Mouse (Mus musculus): ENCODE measurements around the gene Myl3. TPM values are rescaled to one million over a fixed set of nuclear protein-coding genes. Genes with fewer than 3 reads are reported as not detected.
A peak's percentile ranks its signal among the peaks of the same experiment; 100 is the strongest.

The Myl3 gene
- polyA plus RNA-seq, 1 experiment from 2014 or later = 6.8 TPM

DNA sequence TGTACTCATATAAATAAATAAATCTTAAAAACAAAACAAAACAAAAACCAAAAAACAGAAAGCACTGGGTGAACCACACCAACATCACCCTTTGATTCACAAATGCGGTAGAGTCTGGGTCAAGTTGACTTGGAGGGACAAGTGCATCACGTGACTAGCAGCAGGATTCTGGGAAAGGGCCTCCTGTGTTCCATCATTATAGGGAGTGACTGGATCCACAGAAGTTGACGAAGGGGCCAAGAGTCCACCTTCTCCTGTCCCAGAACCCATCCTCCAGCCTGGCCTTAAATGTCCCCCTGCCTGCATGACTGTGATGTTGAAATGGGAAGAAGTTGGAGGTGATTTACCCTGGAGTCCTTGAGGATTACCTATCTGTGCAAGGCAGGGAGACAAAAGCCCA is 22.9 kb upstream of the Myl3 start:
- Histone ChIP-seq H3K4me2 (no peak overlapping the region), H3K36me3 (ENCODE audit: control insufficient read depth, insufficient read depth, low read length) (no peaks in the 10 kb centered on the region), H3K4me1 (replicated peaks; ENCODE audit: control insufficient read depth, insufficient read depth, low read length) (no peaks in the 10 kb centered on the region), H3K27me3 (replicated peaks; ENCODE audit: control insufficient read depth, insufficient read depth, low read length) (no peaks in the 10 kb centered on the region), H3K27ac (ENCODE audit: low read depth, low read length) (no peak overlapping the region), H3K9ac (ENCODE audit: low read depth, low read length) (no peak overlapping the region), H3K9me3 (ENCODE audit: control insufficient read depth, low read length) (no peaks in the 10 kb centered on the region), H3K4me3 (ENCODE audit: low read depth, low read length) (no peak overlapping the region)
- 86% methylated on average over 3 of the region's 3 CpGs for WGBS
- DNase-seq (ENCODE audit: low spot score) (no peak), ATAC-seq (replicated peaks; ENCODE audit: low FRiP score) (no peak)

- no peak for ATAC-seq (replicated peaks; ENCODE audit: low FRiP score)
- 72% methylated on average over 5 of the region's 5 CpGs for WGBS
- Histone ChIP-seq H3K4me3 (ENCODE audit: low read depth, low read length) (no peak overlapping the region), H3K36me3 (ENCODE audit: control insufficient read depth, insufficient read depth, low read length) (no peaks in the 10 kb centered on the region), H3K4me2 (no peak overlapping the region), H3K9me3 (ENCODE audit: control insufficient read depth, low read length) (no peaks in the 10 kb centered on the region), H3K4me1 (replicated peaks; ENCODE audit: control insufficient read depth, insufficient read depth, low read length) (no peaks in the 10 kb centered on the region), H3K27ac (ENCODE audit: low read depth, low read length) (no peak overlapping the region), H3K9ac (ENCODE audit: low read depth, low read length) (no peak overlapping the region), H3K27me3 (replicated peaks; ENCODE audit: control insufficient read depth, insufficient read depth, low read length) (no peaks in the 10 kb centered on the region)
- no peak for DNase-seq (ENCODE audit: low spot score)
These were observed 21.7 kb upstream of the Myl3 start for GRCm38 (mm10) chr9:110719977-110720376.

DNA sequence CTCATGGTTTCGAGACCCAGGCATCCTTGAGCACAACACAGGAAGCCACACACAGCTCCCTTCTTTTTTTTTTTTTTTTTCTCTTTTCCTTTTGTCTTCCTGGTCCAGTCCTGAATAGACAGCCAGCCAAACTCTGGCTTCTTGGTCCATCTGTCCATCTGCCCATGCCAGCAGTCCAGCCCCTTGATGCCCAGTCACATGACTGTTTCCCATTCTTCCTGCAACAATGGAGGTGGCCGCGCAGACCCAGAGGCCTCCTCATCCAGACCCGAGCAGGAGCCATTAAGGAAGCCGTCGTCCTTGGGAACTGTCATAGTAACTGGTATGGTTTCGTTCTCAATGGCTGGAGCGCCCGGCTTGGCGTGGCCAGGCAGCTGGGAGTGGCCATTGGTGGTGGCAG is 19.6 kb upstream of the Myl3 start:
- Histone ChIP-seq H3K9me3 (ENCODE audit: control insufficient read depth, low read length) (no peaks in the 10 kb centered on the region), H3K36me3 (ENCODE audit: control insufficient read depth, insufficient read depth, low read length) (no peaks in the 10 kb centered on the region), H3K9ac (ENCODE audit: low read depth, low read length) (no peak overlapping the region), H3K27me3 (replicated peaks; ENCODE audit: control insufficient read depth, insufficient read depth, low read length) (peaks cover 17% of the 10 kb centered on the region), H3K27ac (ENCODE audit: low read depth, low read length) (no peak overlapping the region), H3K4me2 (no peak overlapping the region), H3K4me1 (replicated peaks; ENCODE audit: control insufficient read depth, insufficient read depth, low read length) (0 out of 2 replicates have a peak, but pooled peaks cover 3% of the 10 kb centered on the region), H3K4me3 (ENCODE audit: low read depth, low read length) (no peak overlapping the region)
- ATAC-seq (replicated peaks; ENCODE audit: low FRiP score) (no peak), DNase-seq (ENCODE audit: low spot score) (no peak)
- WGBS = 84% methylated on average over 10 of the region's 10 CpGs

DNA sequence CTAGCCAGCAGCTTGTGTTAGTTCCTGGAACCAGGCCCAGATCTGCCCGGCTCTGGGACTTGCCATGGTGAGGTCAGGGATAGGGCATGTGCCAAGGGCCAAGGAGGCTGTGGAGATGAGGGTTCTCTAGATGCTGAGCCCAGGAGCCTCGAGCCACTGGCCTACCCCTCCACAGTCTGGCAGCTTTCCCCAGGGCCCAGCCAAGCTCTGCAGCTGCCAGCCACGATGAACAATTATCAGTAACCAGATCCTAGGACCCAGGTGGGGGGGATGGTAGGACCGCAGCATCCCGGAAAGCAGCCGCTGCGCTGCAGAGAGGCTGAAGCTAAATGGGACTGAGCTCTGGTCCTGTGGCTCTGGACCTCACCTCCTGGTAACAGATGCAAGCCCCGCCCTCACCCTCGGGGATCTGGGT is 15.9 kb upstream of the Myl3 start:
- H3K4me3 ChIP-seq (ENCODE audit: low read depth, low read length) = no peak overlapping the region
- H3K9ac ChIP-seq (ENCODE audit: low read depth, low read length) = no peak overlapping the region
- WGBS = 31% methylated on average over 9 of the region's 9 CpGs
- H3K4me2 ChIP-seq = no peak overlapping the region
- H3K27ac ChIP-seq (ENCODE audit: low read depth, low read length) = no peak overlapping the region
- DNase-seq (ENCODE audit: low spot score) (no peak), ATAC-seq (replicated peaks; ENCODE audit: low FRiP score) (no peak)
- 0 out of 2 replicates have a peak, but pooled peaks cover 3% of the 10 kb centered on the region for H3K4me1 ChIP-seq (replicated peaks; ENCODE audit: control insufficient read depth, insufficient read depth, low read length)
- H3K9me3 ChIP-seq (ENCODE audit: control insufficient read depth, low read length) = no peaks in the 10 kb centered on the region
- peaks cover 34% of the 10 kb centered on the region for H3K27me3 ChIP-seq (replicated peaks; ENCODE audit: control insufficient read depth, insufficient read depth, low read length)
- H3K36me3 ChIP-seq (ENCODE audit: control insufficient read depth, insufficient read depth, low read length) = no peaks in the 10 kb centered on the region

GRCm38 (mm10) chr9:110726867-110727266 is 14.8 kb upstream of the Myl3 start:
- DNase-seq (ENCODE audit: low spot score) (no peak), ATAC-seq (replicated peaks; ENCODE audit: low FRiP score) (no peak)
- Histone ChIP-seq H3K27me3 (replicated peaks; ENCODE audit: control insufficient read depth, insufficient read depth, low read length) (peaks cover 34% of the 10 kb centered on the region), H3K9me3 (ENCODE audit: control insufficient read depth, low read length) (no peaks in the 10 kb centered on the region), H3K36me3 (ENCODE audit: control insufficient read depth, insufficient read depth, low read length) (no peaks in the 10 kb centered on the region), H3K9ac (ENCODE audit: low read depth, low read length) (no peak overlapping the region), H3K4me1 (replicated peaks; ENCODE audit: control insufficient read depth, insufficient read depth, low read length) (peaks cover 3% of the 10 kb centered on the region; the same call in 1 of the 2 replicates), H3K4me3 (ENCODE audit: low read depth, low read length) (no peak overlapping the region), H3K27ac (ENCODE audit: low read depth, low read length) (no peak overlapping the region), H3K4me2 (no peak overlapping the region)
- WGBS = 26% methylated on average over 32 of the region's 33 CpGs

DNA sequence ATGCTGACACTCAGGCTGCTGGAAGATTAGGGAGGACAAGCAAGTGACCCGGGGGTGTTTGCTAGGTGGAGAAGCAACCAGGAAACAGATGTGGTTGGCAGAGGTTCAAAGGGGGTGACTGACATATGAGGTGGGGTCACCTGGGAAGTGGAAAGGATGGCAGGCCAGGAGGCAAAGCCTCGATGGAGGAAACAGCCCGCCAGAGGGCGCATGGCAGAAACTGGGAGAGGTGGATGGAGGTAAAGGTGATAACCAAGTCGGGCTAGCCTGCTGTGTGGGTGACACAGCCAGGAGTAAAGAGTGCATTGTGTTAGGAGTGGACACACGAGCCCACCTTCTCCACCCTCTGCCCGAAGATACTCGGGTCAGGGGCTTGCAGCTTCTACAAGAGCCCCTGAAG is 11.8 kb upstream of the Myl3 start:
- H3K9me3 ChIP-seq (ENCODE audit: control insufficient read depth, low read length) = no peaks in the 10 kb centered on the region
- no peak overlapping the region for H3K27ac ChIP-seq (ENCODE audit: low read depth, low read length)
- no peak overlapping the region for H3K4me2 ChIP-seq
- no peaks in the 10 kb centered on the region for H3K36me3 ChIP-seq (ENCODE audit: control insufficient read depth, insufficient read depth, low read length)
- DNase-seq (ENCODE audit: low spot score) (no peak), ATAC-seq (replicated peaks; ENCODE audit: low FRiP score) (no peak)
- no peak overlapping the region for H3K4me3 ChIP-seq (ENCODE audit: low read depth, low read length)
- H3K9ac ChIP-seq (ENCODE audit: low read depth, low read length) = no peak overlapping the region
- WGBS = 24% methylated on average over 8 of the region's 8 CpGs
- H3K4me1 ChIP-seq (replicated peaks; ENCODE audit: control insufficient read depth, insufficient read depth, low read length) = peaks cover 14% of the 10 kb centered on the region
- H3K27me3 ChIP-seq (replicated peaks; ENCODE audit: control insufficient read depth, insufficient read depth, low read length) = peaks cover 34% of the 10 kb centered on the region

DNA sequence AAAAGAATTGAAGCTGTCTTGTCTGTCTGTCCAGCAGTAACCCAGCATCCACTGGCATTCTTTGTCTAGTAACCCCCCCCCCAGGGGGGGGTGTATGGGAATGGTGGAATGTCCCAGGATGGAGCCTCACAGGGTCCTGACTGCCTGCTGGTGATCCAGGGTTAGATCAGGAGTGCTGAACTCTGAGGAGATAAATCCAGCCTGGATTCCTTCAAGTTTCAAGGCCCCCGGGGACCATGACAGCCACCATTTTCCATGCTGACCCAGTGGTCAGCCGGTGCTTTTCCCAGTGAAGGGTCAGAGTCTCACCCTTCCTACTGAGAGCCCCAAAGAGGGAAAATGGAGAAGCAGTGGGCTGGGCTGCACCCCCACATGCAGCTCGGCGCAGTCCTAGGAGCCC is 9.8 kb upstream of the Myl3 start:
- H3K4me3 ChIP-seq (ENCODE audit: low read depth, low read length) = no peak overlapping the region
- WGBS = 67% methylated on average over 4 of the region's 4 CpGs
- no peak overlapping the region for H3K9ac ChIP-seq (ENCODE audit: low read depth, low read length)
- DNase-seq (ENCODE audit: low spot score) (no peak), ATAC-seq (replicated peaks; ENCODE audit: low FRiP score) (no peak)
- H3K36me3 ChIP-seq (ENCODE audit: control insufficient read depth, insufficient read depth, low read length) = no peaks in the 10 kb centered on the region
- peaks cover 31% of the 10 kb centered on the region for H3K27me3 ChIP-seq (replicated peaks; ENCODE audit: control insufficient read depth, insufficient read depth, low read length)
- H3K27ac ChIP-seq (ENCODE audit: low read depth, low read length) = no peak overlapping the region
- no peaks in the 10 kb centered on the region for H3K9me3 ChIP-seq (ENCODE audit: control insufficient read depth, low read length)
- H3K4me1 ChIP-seq (replicated peaks; ENCODE audit: control insufficient read depth, insufficient read depth, low read length) = peaks cover 12% of the 10 kb centered on the region
- H3K4me2 ChIP-seq = peak overlapping the region; percentile 73

- H3K27me3 ChIP-seq (replicated peaks; ENCODE audit: control insufficient read depth, insufficient read depth, low read length) = peaks cover 23% of the 10 kb centered on the region
- H3K4me3 ChIP-seq (ENCODE audit: low read depth, low read length) = peak overlapping the region; percentile 32
- H3K27ac ChIP-seq (ENCODE audit: low read depth, low read length) = no peak overlapping the region; the same call in 1 of the 2 replicates
- H3K36me3 ChIP-seq (ENCODE audit: control insufficient read depth, insufficient read depth, low read length) = no peaks in the 10 kb centered on the region
- WGBS = under 1% methylated on average over 26 of the region's 26 CpGs
- H3K4me2 ChIP-seq = peak overlapping the region; percentile 73
- DNase-seq (ENCODE audit: low spot score) (peak; percentile 82), ATAC-seq (replicated peaks; ENCODE audit: low FRiP score) (peak; percentile 89)
- peaks cover 10% of the 10 kb centered on the region for H3K4me1 ChIP-seq (replicated peaks; ENCODE audit: control insufficient read depth, insufficient read depth, low read length)
- H3K9ac ChIP-seq (ENCODE audit: low read depth, low read length) = peak overlapping the region; percentile 37
- H3K9me3 ChIP-seq (ENCODE audit: control insufficient read depth, low read length) = no peaks in the 10 kb centered on the region
These were observed 9.0 kb upstream of the Myl3 start for GRCm38 (mm10) chr9:110732623-110733022.

DNA sequence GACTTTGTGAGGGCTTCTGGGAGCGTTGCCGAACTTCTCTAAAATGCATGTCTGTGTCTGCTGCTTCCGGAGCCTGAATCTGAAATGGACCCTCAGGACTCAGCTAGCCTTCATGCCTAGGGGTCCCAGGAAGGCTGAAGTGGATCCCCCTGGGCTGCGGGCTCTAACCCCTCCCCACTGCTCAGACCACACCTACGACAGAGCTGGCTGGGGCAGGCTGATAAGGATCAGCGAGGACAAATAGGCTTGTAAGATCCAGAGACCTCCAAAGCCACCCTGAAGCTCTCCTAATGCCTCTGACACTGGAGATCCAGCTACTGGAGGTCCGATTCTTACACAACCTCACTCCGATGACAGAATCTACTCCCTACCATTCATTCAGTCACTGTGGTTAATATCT is 8.6 kb upstream of the Myl3 start:
- Histone ChIP-seq H3K4me3 (ENCODE audit: low read depth, low read length) (peak overlapping the region; percentile 32), H3K4me1 (replicated peaks; ENCODE audit: control insufficient read depth, insufficient read depth, low read length) (peaks cover 10% of the 10 kb centered on the region), H3K9me3 (ENCODE audit: control insufficient read depth, low read length) (no peaks in the 10 kb centered on the region), H3K27ac (ENCODE audit: low read depth, low read length) (no peak overlapping the region; the same call in 1 of the 2 replicates), H3K36me3 (ENCODE audit: control insufficient read depth, insufficient read depth, low read length) (no peaks in the 10 kb centered on the region), H3K9ac (ENCODE audit: low read depth, low read length) (peak overlapping the region; percentile 37), H3K27me3 (replicated peaks; ENCODE audit: control insufficient read depth, insufficient read depth, low read length) (peaks cover 20% of the 10 kb centered on the region), H3K4me2 (peak overlapping the region; percentile 73)
- ATAC-seq (replicated peaks; ENCODE audit: low FRiP score) (0 out of 2 replicates have a peak, but pooled peaks have one; percentile 34), DNase-seq (ENCODE audit: low spot score) (no peak)
- 9% methylated on average over 8 of the region's 8 CpGs for WGBS
